Comparison of ENCODE assay signal across 16 mouse cellular contexts in genomic region chr1:127696533-127696932, GRCm38 (mm10). TPM values are rescaled to one million over a fixed set of nuclear protein-coding genes. Genes with fewer than 3 reads are reported as not detected.
DNase-seq lines count a peak whose midpoint lies in the region; ATAC-seq and TF ChIP-seq lines count a peak whose summit lies in the region.
"Had no signal": no experiment of that assay in that cellular context is flagged by ENCODE, and none has a peak within 500 bp of the region (broad histone marks: within the 10 kb centered on the region; RNA-seq: fewer than 3 reads in every experiment).

No protein-coding gene starts in this region.

- H3K27me3 ChIP-seq in forebrain, embryonic 12.5 days, result no peaks in the 10 kb centered on the region
- H3K27me3 ChIP-seq: hindbrain, embryonic 13.5 days; liver, embryonic 13.5 days had no signal

- peak; percentile 15 for DNase-seq in embryo, embryonic 10 days (ENCODE audit: low spot score)
- no peak for DNase-seq in embryo, embryonic 9.5 days (ENCODE audit: extremely low spot score)
- DNase-seq in layer of hippocampus, adult 2 months (ENCODE audit: low spot score in 2 of 2), result peak; percentile 31 to 32
- no peak for DNase-seq in layer of hippocampus, adult 9-10 months (ENCODE audit: low spot score)
- DNase-seq in B cell, adult 2 months, result peak; percentile 12 to 16
- DNase-seq in c-Kit-positive CD71-positive TER-119-positive erythroid progenitor cells, embryonic 14.5 days (ENCODE audit: low spot score), result peak; percentile 37
- no peak for DNase-seq in urinary bladder, postnatal 25 days (ENCODE audit: low spot score)
- DNase-seq: gastrocnemius, postnatal 36 days; liver, embryonic 13.5 days; right cerebral cortex, postnatal 25 days; thymus, adult 2 months had no signal

- no peaks in the 10 kb centered on the region for H3K36me3 ChIP-seq in forebrain, embryonic 12.5 days (replicated peaks)
- H3K36me3 ChIP-seq: hindbrain, embryonic 13.5 days; liver, embryonic 13.5 days had no signal

- 23% methylated on average over 2 of the region's 2 CpGs for WGBS in forebrain, embryonic 12.5 days

- peak; percentile 77 for TF ChIP-seq CTCF in layer of hippocampus, adult 2 months (conservative IDR thresholded peaks at IDR 0.05)

- H3K27ac ChIP-seq in layer of hippocampus, adult 2 months, result no peak overlapping the region
- no peak overlapping the region for H3K27ac ChIP-seq in forebrain, embryonic 12.5 days
- H3K27ac ChIP-seq: hindbrain, embryonic 13.5 days; liver, embryonic 13.5 days had no signal

- H3K4me3 ChIP-seq in layer of hippocampus, adult 2 months, result no peak overlapping the region
- no peak overlapping the region for H3K4me3 ChIP-seq in forebrain, embryonic 12.5 days (replicated peaks)
- H3K4me3 ChIP-seq: erythroblast, embryonic 14.5 days; hindbrain, embryonic 13.5 days; liver, embryonic 13.5 days; myocyte had no signal

- H3K9me3 ChIP-seq in forebrain, embryonic 12.5 days, result no peaks in the 10 kb centered on the region
- H3K9me3 ChIP-seq: hindbrain, embryonic 13.5 days; liver, embryonic 13.5 days had no signal

- no peak overlapping the region for H3K4me2 ChIP-seq in forebrain, embryonic 12.5 days
- H3K4me2 ChIP-seq: hindbrain, embryonic 13.5 days; liver, embryonic 13.5 days had no signal

- no peak overlapping the region for H3K9ac ChIP-seq in forebrain, embryonic 12.5 days
- H3K9ac ChIP-seq: hindbrain, embryonic 13.5 days; liver, embryonic 13.5 days had no signal

- H3K4me1 ChIP-seq in forebrain, embryonic 12.5 days, result no peaks in the 10 kb centered on the region
- H3K4me1 ChIP-seq: hindbrain, embryonic 13.5 days; liver, embryonic 13.5 days had no signal

- no peak for ATAC-seq in forebrain, embryonic 12.5 days (ENCODE audit: low FRiP score)

RNA-seq across cellular contexts. Expression of gene Tmem163, which starts 17.2 kb away (rescaled TPM):
- 1 to 10 TPM; 5.4 to 6.6 TPM for total RNA-seq in layer of hippocampus, adult 2 months (2021)
- polyA plus RNA-seq in forebrain, embryonic 12.5 days (2016; fragmentation: Nextera tagmentation; extraction: Ambion mirVana), result 29.9 and 31.0 TPM in 2 replicates
- total RNA-seq: gastrocnemius, postnatal 36 days had no signal
- polyA plus RNA-seq: erythroblast, embryonic 14.5 days; myocyte had no signal

RNA-seq across cellular contexts. Expression of gene Acmsd, which starts 32.7 kb away (rescaled TPM):
- total RNA-seq in layer of hippocampus, adult 2 months (2021), result not detected
- 0.15 and 0.20 TPM in 2 replicates for polyA plus RNA-seq in forebrain, embryonic 12.5 days (2016; fragmentation: Nextera tagmentation; extraction: Ambion mirVana)
- total RNA-seq: gastrocnemius, postnatal 36 days; layer of hippocampus, postnatal 10 days had no signal
- polyA plus RNA-seq: hindbrain, embryonic 13.5 days; myocyte had no signal

Comparison
In these comparisons a context has a peak if more than half of its experiments do, and no peak if none do; other contexts are left out.
1. DNase-seq: peak in embryo, embryonic 10 days (single experiment), layer of hippocampus, adult 2 months (2 of 2), B cell, adult 2 months (2 of 2) and c-Kit-positive CD71-positive TER-119-positive erythroid progenitor cells, embryonic 14.5 days (single experiment); none in embryo, embryonic 9.5 days (single experiment), layer of hippocampus, adult 9-10 months (single experiment) and urinary bladder, postnatal 25 days (single experiment).